Mouse (Mus musculus) embryonic facial prominence, embryonic 14.5 days (tissue): Measurements from ENCODE around the gene Efna2. TPM values are rescaled to one million over a fixed set of nuclear protein-coding genes. Genes with fewer than 3 reads are reported as not detected.

Experiments
- ATAC-seq: fragments of 200-750 bp; cut with Nextera tagmentation; 2 replicates; pipeline ENCODE4 v1.8.0; 2017; ENCODE audit warnings: low read depth, moderate number of reproducible peaks, moderate TSS enrichment
- DNase-seq: peaks from one replicate; pipeline ENCODE4 v3.0.0-alpha.2; 2015; ENCODE audit warnings: low spot score
- H3K27ac ChIP-seq: fragments of 300-500 bp; sonication (generic); replicated peaks from 2 replicates; pipeline ENCODE4 v1.5.1; 2014; ENCODE audit warnings: low read depth, mild to moderate bottlenecking, low read length, moderate library complexity
- H3K27me3 ChIP-seq: fragments of 300-500 bp; sonication (generic); replicated peaks from 2 replicates; pipeline ENCODE4 v1.6.1; 2014; ENCODE audit warnings: low read length; ENCODE audit not compliant: control insufficient read depth, insufficient read depth
- H3K36me3 ChIP-seq: fragments of 300-500 bp; sonication (generic); 2 replicates; pipeline ENCODE4 v1.6.1; 2014; ENCODE audit warnings: low read length, mixed read lengths; ENCODE audit not compliant: control insufficient read depth, insufficient read depth
- H3K4me1 ChIP-seq: fragments of 300-500 bp; sonication (generic); 2 replicates; pipeline ENCODE4 v1.6.1; 2014; ENCODE audit warnings: antibody characterized with exemption, low read length; ENCODE audit not compliant: control insufficient read depth, insufficient read depth
- H3K4me2 ChIP-seq: fragments of 300-500 bp; sonication (generic); 2 replicates; pipeline ENCODE4 v1.6.1; 2014; ENCODE audit warnings: low read depth, mild to moderate bottlenecking, low read length, moderate library complexity, mixed read lengths
- H3K4me3 ChIP-seq: fragments of 300-500 bp; sonication (generic); 2 replicates; pipeline ENCODE4 v1.5.1; 2014; ENCODE audit warnings: low read depth, mild to moderate bottlenecking, low read length
- H3K9ac ChIP-seq: fragments of 300-500 bp; sonication (generic); 2 replicates; pipeline ENCODE4 v1.6.1; 2014; ENCODE audit warnings: low read depth, mild to moderate bottlenecking, low read length, moderate library complexity, mixed read lengths
- H3K9me3 ChIP-seq: fragments of 300-500 bp; sonication (generic); 2 replicates; pipeline ENCODE4 v1.6.1; 2016; ENCODE audit warnings: low read length; ENCODE audit not compliant: control insufficient read depth
- WGBS: fragments of 180-500 bp; shearing (Covaris S2); extraction: QIAGEN DNeasy Blood & Tissue Kit; methylation state at CpG from one replicate; pipeline ENCODE4 v1.1.7; 2014; 5-methylcytosine and 5-hydroxymethylcytosine counted together
- polyA plus RNA-seq: library from polyadenylated mRNA; unstranded; fragments of >200 nt; fragmentation: Nextera tagmentation; extraction: Ambion mirVana; gene quantifications from 2 replicates; pipeline ENCODE4 v1.2.1, GENCODE M21; 2014

Efna2 gene
- polyA plus RNA-seq, 1 experiment from 2014 or later, result 20.9 TPM

DNA sequence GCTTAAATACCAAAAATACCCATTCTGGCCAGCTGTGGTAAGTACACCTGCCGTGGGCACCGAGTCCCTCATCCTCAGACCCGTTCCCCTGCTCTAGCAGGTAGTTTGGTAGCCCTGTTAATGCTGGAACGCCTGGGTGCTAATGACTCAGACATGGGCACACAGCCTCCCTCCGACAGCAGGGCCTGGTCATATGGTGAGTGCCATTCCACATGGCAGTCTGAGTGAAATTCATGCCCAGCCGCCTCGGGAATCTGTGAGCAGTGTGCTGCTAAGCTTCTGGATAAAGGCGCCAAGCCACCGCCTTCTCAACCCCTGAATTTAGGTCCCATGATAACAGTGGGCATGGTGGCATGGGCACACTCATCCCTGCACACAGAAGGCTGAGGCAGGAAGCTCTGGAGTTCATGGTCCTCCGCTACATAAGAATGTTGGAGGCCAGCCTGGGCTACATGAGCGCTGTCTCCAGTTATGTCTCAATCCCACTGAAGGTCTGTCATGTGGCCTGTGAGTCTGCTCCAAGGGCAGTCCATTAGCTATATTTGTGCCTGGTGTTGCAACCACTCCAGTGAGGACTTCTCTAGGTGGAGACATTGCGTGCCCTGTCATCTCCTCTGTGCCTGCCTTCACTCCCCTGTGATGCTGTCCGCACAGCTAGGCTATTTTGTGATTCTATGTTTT is 57.0 kb downstream of the Efna2 start:
- no peaks in the 10 kb centered on the region for H3K9me3 ChIP-seq
- ATAC-seq, result no peak
- H3K27ac ChIP-seq, result no peak overlapping the region
- H3K36me3 ChIP-seq, result peaks cover 100% of the 10 kb centered on the region
- H3K4me3 ChIP-seq, result no peak overlapping the region
- no peak for DNase-seq
- no peaks in the 10 kb centered on the region for H3K4me1 ChIP-seq
- no peaks in the 10 kb centered on the region for H3K27me3 ChIP-seq
- 95% methylated on average over 13 of the region's 13 CpGs for WGBS
- no peak overlapping the region for H3K9ac ChIP-seq
- no peak overlapping the region for H3K4me2 ChIP-seq

DNA sequence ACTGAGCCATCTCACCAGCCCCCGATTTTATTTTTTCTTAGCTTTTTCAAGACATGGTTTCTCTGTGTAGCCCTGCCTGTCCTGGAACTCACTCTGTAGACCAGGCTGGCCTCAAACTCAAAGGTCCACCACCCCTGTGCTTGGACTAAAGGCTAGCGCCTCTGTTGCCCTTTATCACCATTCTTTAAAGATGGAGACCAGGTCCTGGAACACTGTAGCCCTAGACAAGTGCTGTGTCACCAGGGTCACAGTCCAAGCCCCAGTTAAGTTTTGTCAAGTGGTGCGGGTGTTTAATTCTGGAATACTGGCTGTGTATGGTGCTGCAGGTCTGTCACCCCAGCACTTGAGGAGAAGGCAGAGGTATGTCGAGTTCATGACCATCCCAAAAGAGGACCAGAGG is 57.7 kb downstream of the Efna2 start:
- WGBS, result 86% methylated on average over 4 of the region's 4 CpGs
- no peak overlapping the region for H3K4me3 ChIP-seq
- no peaks in the 10 kb centered on the region for H3K4me1 ChIP-seq
- no peak overlapping the region for H3K4me2 ChIP-seq
- no peak for DNase-seq
- H3K36me3 ChIP-seq, result peaks cover 100% of the 10 kb centered on the region
- no peak overlapping the region for H3K9ac ChIP-seq
- no peaks in the 10 kb centered on the region for H3K9me3 ChIP-seq
- no peak overlapping the region for H3K27ac ChIP-seq
- H3K27me3 ChIP-seq, result no peaks in the 10 kb centered on the region
- ATAC-seq, result no peak

DNA sequence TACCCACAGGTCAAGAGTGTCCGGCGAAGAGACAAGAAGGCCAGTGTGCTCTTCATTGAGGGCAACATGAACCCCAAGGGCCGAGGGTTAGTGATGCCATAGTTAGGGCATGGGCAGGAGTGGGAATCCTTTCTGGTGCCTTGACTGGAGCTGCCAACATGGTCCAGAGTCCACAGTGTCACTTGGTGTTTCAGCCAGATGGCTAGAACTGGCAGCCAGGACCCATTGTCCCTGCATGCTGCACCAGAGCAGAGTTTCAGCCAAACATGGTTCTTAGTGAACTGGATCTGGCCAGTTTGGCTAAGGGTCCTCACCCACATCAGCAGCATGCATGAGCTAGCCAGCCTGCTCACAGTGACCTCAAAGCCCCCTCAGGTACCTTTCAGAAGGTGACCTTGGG is 59.0 kb downstream of the Efna2 start:
- H3K4me3 ChIP-seq, result no peak overlapping the region
- H3K27ac ChIP-seq, result no peak overlapping the region
- no peak for ATAC-seq
- peaks cover 100% of the 10 kb centered on the region for H3K36me3 ChIP-seq
- H3K9ac ChIP-seq, result no peak overlapping the region
- no peaks in the 10 kb centered on the region for H3K9me3 ChIP-seq
- WGBS, result 95% methylated on average over 3 of the region's 3 CpGs
- H3K4me2 ChIP-seq, result no peak overlapping the region
- DNase-seq, result no peak
- H3K4me1 ChIP-seq, result no peaks in the 10 kb centered on the region
- no peaks in the 10 kb centered on the region for H3K27me3 ChIP-seq

Other genes with a start within 250 kb of the Efna2 start
- gene Wdr18, start 219.3 kb upstream of the Efna2 start, polyA plus RNA-seq, result 97.4 and 100 TPM in 2 replicates
- gene Grin3b, start 208.8 kb upstream of the Efna2 start, polyA plus RNA-seq, result 0.37 and 0.56 TPM in 2 replicates
- gene Tmem259, start 195.2 kb upstream of the Efna2 start, polyA plus RNA-seq, result 20.6 and 22.3 TPM in 2 replicates
- gene Cnn2, start 190.9 kb upstream of the Efna2 start, polyA plus RNA-seq, result 293 and 304 TPM in 2 replicates
- gene Abca7, start 183.0 kb upstream of the Efna2 start, polyA plus RNA-seq, result 2.5 and 2.8 TPM in 2 replicates
- 4.4 and 6.4 TPM in 2 replicates for gene Arhgap45, start 162.8 kb upstream of the Efna2 start, polyA plus RNA-seq
- 207 and 227 TPM in 2 replicates for gene Polr2e, start 139.7 kb upstream of the Efna2 start, polyA plus RNA-seq
- 505 and 517 TPM in 2 replicates for gene Gpx4, start 132.3 kb upstream of the Efna2 start, polyA plus RNA-seq
- 12.8 and 14.1 TPM in 2 replicates for gene Sbno2, start 73.9 kb upstream of the Efna2 start, polyA plus RNA-seq
- gene Stk11, start 63.7 kb upstream of the Efna2 start, polyA plus RNA-seq, result 32.6 and 32.7 TPM in 2 replicates
- gene Atp5d, start 40.9 kb upstream of the Efna2 start, polyA plus RNA-seq, result 474 and 475 TPM in 2 replicates
- gene Cbarp, start 38.6 kb upstream of the Efna2 start, polyA plus RNA-seq, result 7.3 and 9.0 TPM in 2 replicates
- gene Midn, start 31.2 kb upstream of the Efna2 start, polyA plus RNA-seq, result 34.2 and 37.0 TPM in 2 replicates
- 59.7 and 88.3 TPM in 2 replicates for gene Cirbp, start 13.5 kb upstream of the Efna2 start, polyA plus RNA-seq
- gene 1600002K03Rik, start 6.5 kb upstream of the Efna2 start, polyA plus RNA-seq, result 11.0 and 13.1 TPM in 2 replicates
- 50.8 and 52.1 TPM in 2 replicates for gene Mum1, start 47.0 kb downstream of the Efna2 start, polyA plus RNA-seq
- gene Ndufs7, start 69.6 kb downstream of the Efna2 start, polyA plus RNA-seq, result 360 and 370 TPM in 2 replicates
- 124 and 139 TPM in 2 replicates for gene Gamt, start 81.5 kb downstream of the Efna2 start, polyA plus RNA-seq
- 42.3 and 43.5 TPM in 2 replicates for gene Dazap1, start 82.0 kb downstream of the Efna2 start, polyA plus RNA-seq
- 1,047 and 1,145 TPM in 2 replicates for gene Rps15, start 113.0 kb downstream of the Efna2 start, polyA plus RNA-seq
- 6.2 and 7.4 TPM in 2 replicates for gene Apc2, start 116.5 kb downstream of the Efna2 start, polyA plus RNA-seq
- gene 2310011J03Rik, start 141.1 kb downstream of the Efna2 start, polyA plus RNA-seq, result 38.5 and 46.3 TPM in 2 replicates
- gene Pcsk4, start 150.0 kb downstream of the Efna2 start, polyA plus RNA-seq, result 1.7 and 2.9 TPM in 2 replicates
- 5.6 and 7.5 TPM in 2 replicates for gene Reep6, start 150.5 kb downstream of the Efna2 start, polyA plus RNA-seq
- 5.8 and 6.3 TPM in 2 replicates for gene Adamtsl5, start 168.9 kb downstream of the Efna2 start, polyA plus RNA-seq
- 0.47 and 0.72 TPM in 2 replicates for gene Plk5, start 177.0 kb downstream of the Efna2 start, polyA plus RNA-seq
- 6.2 and 6.4 TPM in 2 replicates for gene Mex3d, start 208.2 kb downstream of the Efna2 start, polyA plus RNA-seq
- 164 and 186 TPM in 2 replicates for gene Mbd3, start 220.1 kb downstream of the Efna2 start, polyA plus RNA-seq
- gene Uqcr11, start 227.3 kb downstream of the Efna2 start, polyA plus RNA-seq, result 751 and 879 TPM in 2 replicates